Mouse (Mus musculus) lung, embryonic 14.5 days (tissue): ENCODE results near the gene Celsr2. TPM values are rescaled to one million over a fixed set of nuclear protein-coding genes. Genes with fewer than 3 reads are reported as not detected.
A peak's percentile ranks its signal among the peaks of the same experiment; 100 is the strongest.

Experiments used
- ATAC-seq: fragments of 200-750 bp; cut with Nextera tagmentation; 2 replicates; pipeline ENCODE4 v1.8.0; 2017; ENCODE audit warnings: mild to moderate bottlenecking, moderate TSS enrichment, moderate library complexity; ENCODE audit not compliant: insufficient read depth
- DNase-seq: peaks from one replicate; pipeline ENCODE4 v3.0.0-alpha.2; 2015
- H3K27ac ChIP-seq: fragments of 300-500 bp; sonication (generic); 2 replicates; pipeline ENCODE4 v1.5.1; 2014; ENCODE audit warnings: low read depth, mild to moderate bottlenecking, moderate library complexity
- H3K27me3 ChIP-seq: fragments of 300-500 bp; sonication (generic); 2 replicates; pipeline ENCODE4 v1.6.1; 2014; ENCODE audit warnings: low read length, control low read depth; ENCODE audit not compliant: insufficient read depth
- H3K36me3 ChIP-seq: fragments of 300-500 bp; sonication (generic); 2 replicates; pipeline ENCODE4 v1.6.1; 2014; ENCODE audit warnings: control low read depth; ENCODE audit not compliant: insufficient read depth
- H3K4me1 ChIP-seq: fragments of 300-500 bp; sonication (generic); 2 replicates; pipeline ENCODE4 v1.6.1; 2014; ENCODE audit warnings: antibody characterized with exemption, control low read depth; ENCODE audit not compliant: insufficient read depth
- H3K4me2 ChIP-seq: fragments of 300-500 bp; sonication (generic); 2 replicates; pipeline ENCODE4 v1.6.1; 2014; ENCODE audit warnings: mild to moderate bottlenecking
- H3K4me3 ChIP-seq: fragments of 300-500 bp; sonication (generic); 2 replicates; pipeline ENCODE4 v1.5.1; 2014; ENCODE audit warnings: low read depth, low read length
- H3K9ac ChIP-seq: fragments of 300-500 bp; sonication (generic); 2 replicates; pipeline ENCODE4 v1.6.1; 2014
- H3K9me3 ChIP-seq: fragments of 300-500 bp; sonication (generic); 2 replicates; pipeline ENCODE4 v1.6.1; 2016; ENCODE audit warnings: low read depth, low read length, control low read depth
- CTCF ChIP-seq: IDR thresholded peaks from 2 replicates; pipeline ENCODE4 v1.5.1; 2016; ENCODE audit warnings: antibody characterized with exemption, low read depth
- WGBS: fragments of 180-500 bp; shearing (Covaris S2); extraction: QIAGEN DNeasy Blood & Tissue Kit; methylation state at CpG from one replicate; pipeline ENCODE4 v1.1.7; 2014; 5-methylcytosine and 5-hydroxymethylcytosine counted together
- polyA plus RNA-seq: library from polyadenylated mRNA; unstranded; fragments of >200 nt; fragmentation: Nextera tagmentation; extraction: Ambion mirVana; gene quantifications from 2 replicates; pipeline ENCODE4 v1.2.1, GENCODE M21; 2014

Gene Celsr2
- polyA plus RNA-seq, 1 experiment from 2014 or later: 9.4 TPM

GRCm38 (mm10) chr3:108345855-108346254, 69.5 kb downstream of the Celsr2 start:
- Histone ChIP-seq H3K4me2 (no peak overlapping the region), H3K4me3 (no peak overlapping the region), H3K9me3 (no peaks in the 10 kb centered on the region), H3K36me3 (peaks cover 59% of the 10 kb centered on the region), H3K4me1 (no peaks in the 10 kb centered on the region), H3K9ac (no peak overlapping the region), H3K27me3 (no peaks in the 10 kb centered on the region), H3K27ac (no peak overlapping the region)
- DNase-seq: no peak
- no peak for TF ChIP-seq CTCF
- WGBS: 75% methylated on average over 7 of the region's 7 CpGs
- no peak for ATAC-seq

- Histone ChIP-seq H3K4me3 (no peak overlapping the region), H3K27me3 (no peaks in the 10 kb centered on the region), H3K4me2 (no peak overlapping the region), H3K27ac (no peak overlapping the region), H3K9me3 (no peaks in the 10 kb centered on the region), H3K36me3 (peaks cover 76% of the 10 kb centered on the region), H3K4me1 (no peaks in the 10 kb centered on the region), H3K9ac (no peak overlapping the region)
- TF ChIP-seq CTCF: no peak
- WGBS: 49% methylated on average over 7 of the region's 7 CpGs
- peak; percentile 93 for DNase-seq
- ATAC-seq: peak; percentile 93
These were observed 73.2 kb downstream of the Celsr2 start for GRCm38 (mm10) chr3:108342185-108342584.

GRCm38 (mm10) chr3:108341040-108341439, 74.3 kb downstream of the Celsr2 start:
- Histone ChIP-seq H3K36me3 (peaks cover 66% of the 10 kb centered on the region), H3K4me2 (no peak overlapping the region), H3K4me3 (no peak overlapping the region), H3K27me3 (no peaks in the 10 kb centered on the region), H3K27ac (no peak overlapping the region), H3K9ac (no peak overlapping the region), H3K4me1 (no peaks in the 10 kb centered on the region), H3K9me3 (no peaks in the 10 kb centered on the region)
- ATAC-seq (no peak), DNase-seq (no peak)
- no peak for TF ChIP-seq CTCF
- WGBS: 81% methylated on average over 2 of the region's 2 CpGs

Other genes starting within 250 kb of the Celsr2 start
- gene Amigo1, start 229.2 kb downstream of the Celsr2 start, polyA plus RNA-seq: 2.1 TPM in 2 replicates
- 2.0 TPM in 2 replicates for gene Cyb561d1, start 214.3 kb downstream of the Celsr2 start, polyA plus RNA-seq
- gene Atxn7l2, start 204.6 kb downstream of the Celsr2 start, polyA plus RNA-seq: 14.0 and 18.1 TPM in 2 replicates
- 0.54 and 0.96 TPM in 2 replicates for gene Sypl2, start 188.9 kb downstream of the Celsr2 start, polyA plus RNA-seq
- gene Psma5, start 158.6 kb downstream of the Celsr2 start, polyA plus RNA-seq: 320 and 323 TPM in 2 replicates
- 32.7 and 33.2 TPM in 2 replicates for gene Sort1, start 131.5 kb downstream of the Celsr2 start, polyA plus RNA-seq
- 0.75 and 4.7 TPM in 2 replicates for gene Mybphl, start 50.6 kb downstream of the Celsr2 start, polyA plus RNA-seq
- 76.5 and 79.7 TPM in 2 replicates for gene Psrc1, start 31.7 kb downstream of the Celsr2 start, polyA plus RNA-seq
- 118 and 119 TPM in 2 replicates for gene Sars, start 29.7 kb upstream of the Celsr2 start, polyA plus RNA-seq
- gene 1700013F07Rik, start 118.6 kb upstream of the Celsr2 start, polyA plus RNA-seq: 0.28 and 0.68 TPM in 2 replicates
- gene 5330417C22Rik, start 121.0 kb upstream of the Celsr2 start, polyA plus RNA-seq: 9.0 and 13.3 TPM in 2 replicates
- gene Tmem167b, start 146.9 kb upstream of the Celsr2 start, polyA plus RNA-seq: 41.6 and 43.6 TPM in 2 replicates
- gene Taf13, start 156.1 kb upstream of the Celsr2 start, polyA plus RNA-seq: 38.5 and 38.9 TPM in 2 replicates
- gene Wdr47, start 175.7 kb upstream of the Celsr2 start, polyA plus RNA-seq: 9.2 and 10.7 TPM in 2 replicates
- 80.4 and 85.9 TPM in 2 replicates for gene Clcc1, start 238.4 kb upstream of the Celsr2 start, polyA plus RNA-seq